Mouse (Mus musculus): Measurements from ENCODE around the gene Fabp2. TPM values are rescaled to one million over a fixed set of nuclear protein-coding genes. Genes with fewer than 3 reads are reported as not detected.

Fabp2 gene
- polyA plus RNA-seq, 2 experiments, result 7.5 to 13.6 TPM

- Histone ChIP-seq H3K4me3 (ENCODE audit: insufficient read depth in 1 of 2, low read depth in 2 of 2, low read length in 2 of 2) (no peak overlapping the region), H3K36me3 (replicated peaks; ENCODE audit: control insufficient read depth, insufficient read depth, low read depth) (no peaks in the 10 kb centered on the region), H3K4me2 (ENCODE audit: low read depth) (no peak overlapping the region), H3K9me3 (ENCODE audit: control insufficient read depth, low read length) (no peaks in the 10 kb centered on the region), H3K9ac (replicated peaks) (no peak overlapping the region), H3K4me1 (replicated peaks; ENCODE audit: control insufficient read depth in 2 of 2, insufficient read depth in 2 of 2, low read length in 1 of 2) (no peaks in the 10 kb centered on the region), H3K27ac (no peak overlapping the region), H3K27me3 (ENCODE audit: control insufficient read depth, insufficient read depth, low read length) (no peaks in the 10 kb centered on the region)
- ATAC-seq (ENCODE audit: insufficient read depth) (no peak), DNase-seq (ENCODE audit: low read depth in 3 of 3, low spot score in 3 of 3) (no peak)
- 68% methylated on average over 8 of the region's 8 CpGs for WGBS (ENCODE audit: insufficient replicate concordance)
- TF ChIP-seq CTCF (IDR thresholded peaks at IDR 0.05; ENCODE audit: low read depth) (no peak), EP300 (IDR thresholded peaks at IDR 0.05; ENCODE audit: low read depth) (no peak)
Measured at GRCm38 (mm10) chr3:122878705-122879315, 16.1 kb upstream of the Fabp2 start.

- Histone ChIP-seq H3K27me3 (ENCODE audit: control insufficient read depth, insufficient read depth, low read length) (no peaks in the 10 kb centered on the region), H3K36me3 (replicated peaks; ENCODE audit: control insufficient read depth, insufficient read depth, low read depth) (no peaks in the 10 kb centered on the region), H3K4me1 (replicated peaks; ENCODE audit: control insufficient read depth in 2 of 2, insufficient read depth in 2 of 2, low read length in 1 of 2) (peaks cover 0 to 5% of the 10 kb centered on the region in 2 experiments; a peak in 2 of 4 replicates), H3K4me2 (ENCODE audit: low read depth) (no peak overlapping the region), H3K4me3 (ENCODE audit: insufficient read depth in 1 of 2, low read depth in 2 of 2, low read length in 2 of 2) (no peak overlapping the region), H3K9ac (replicated peaks) (no peak overlapping the region), H3K9me3 (ENCODE audit: control insufficient read depth, low read length) (no peaks in the 10 kb centered on the region), H3K27ac (no peak overlapping the region)
- DNase-seq (ENCODE audit: low read depth in 3 of 3, low spot score in 3 of 3) (no peak), ATAC-seq (ENCODE audit: insufficient read depth) (no peak)
- TF ChIP-seq CTCF (IDR thresholded peaks at IDR 0.05; ENCODE audit: low read depth) (no peak), EP300 (IDR thresholded peaks at IDR 0.05; ENCODE audit: low read depth) (no peak)
- 45% methylated on average over 4 of the region's 4 CpGs for whole genome bisulfite sequencing (ENCODE audit: insufficient replicate concordance)
Measured at GRCm38 (mm10) chr3:122887505-122888301, 7.2 kb upstream of the Fabp2 start.

- Histone ChIP-seq H3K27ac (no peak overlapping the region), H3K27me3 (ENCODE audit: control insufficient read depth, insufficient read depth, low read length) (no peaks in the 10 kb centered on the region), H3K4me2 (ENCODE audit: low read depth) (no peak overlapping the region), H3K4me3 (ENCODE audit: insufficient read depth in 1 of 2, low read depth in 2 of 2, low read length in 2 of 2) (no peak overlapping the region), H3K36me3 (replicated peaks; ENCODE audit: control insufficient read depth, insufficient read depth, low read depth) (no peaks in the 10 kb centered on the region), H3K4me1 (replicated peaks; ENCODE audit: control insufficient read depth in 2 of 2, insufficient read depth in 2 of 2, low read length in 1 of 2) (peaks cover 0 to 5% of the 10 kb centered on the region in 2 experiments; a peak in 2 of 4 replicates), H3K9ac (replicated peaks) (no peak overlapping the region), H3K9me3 (ENCODE audit: control insufficient read depth, low read length) (no peaks in the 10 kb centered on the region)
- ATAC-seq (ENCODE audit: insufficient read depth), result no peak
- DNase-seq (ENCODE audit: low read depth in 3 of 3, low spot score in 3 of 3), result no peak
- WGBS (ENCODE audit: insufficient replicate concordance), result 58% methylated on average over 5 of the region's 5 CpGs
- TF ChIP-seq EP300 (IDR thresholded peaks at IDR 0.05; ENCODE audit: low read depth), result no peak
Measured at GRCm38 (mm10) chr3:122888371-122888819, 6.5 kb upstream of the Fabp2 start.

- no peaks in the 10 kb centered on the region for H3K9me3 ChIP-seq (ENCODE audit: control insufficient read depth, low read length)
- H3K36me3 ChIP-seq (replicated peaks; ENCODE audit: control insufficient read depth, insufficient read depth, low read depth), result no peaks in the 10 kb centered on the region
- H3K4me1 ChIP-seq (replicated peaks; ENCODE audit: control insufficient read depth in 2 of 2, insufficient read depth in 2 of 2, low read length in 1 of 2), result no peaks in the 10 kb centered on the region
- no peak overlapping the region for H3K27ac ChIP-seq
- H3K27me3 ChIP-seq (ENCODE audit: control insufficient read depth, insufficient read depth, low read length), result no peaks in the 10 kb centered on the region
- ATAC-seq (ENCODE audit: insufficient read depth) (no peak), DNase-seq (ENCODE audit: low read depth in 3 of 3, low spot score in 3 of 3) (no peak)
- no peak overlapping the region for H3K9ac ChIP-seq (replicated peaks)
- H3K4me2 ChIP-seq (ENCODE audit: low read depth), result no peak overlapping the region
- no peak overlapping the region for H3K4me3 ChIP-seq (ENCODE audit: insufficient read depth in 1 of 2, low read depth in 2 of 2, low read length in 2 of 2)
- TF ChIP-seq EP300 (IDR thresholded peaks at IDR 0.05; ENCODE audit: low read depth) (no peak), CTCF (IDR thresholded peaks at IDR 0.05; ENCODE audit: low read depth) (no peak)
- WGBS (ENCODE audit: insufficient replicate concordance), result 55% methylated on average over 11 of the region's 11 CpGs
Measured at GRCm38 (mm10) chr3:122895189-122895731, 388 bp downstream of the Fabp2 start.

GRCm38 (mm10) chr3:122898254-122898653, 3.4 kb downstream of the Fabp2 start:
- Histone ChIP-seq H3K9me3 (ENCODE audit: control insufficient read depth, low read length) (no peaks in the 10 kb centered on the region), H3K9ac (replicated peaks) (no peak overlapping the region), H3K4me1 (replicated peaks; ENCODE audit: control insufficient read depth in 2 of 2, insufficient read depth in 2 of 2, low read length in 1 of 2) (no peaks in the 10 kb centered on the region), H3K27me3 (ENCODE audit: control insufficient read depth, insufficient read depth, low read length) (no peaks in the 10 kb centered on the region), H3K4me3 (ENCODE audit: insufficient read depth in 1 of 2, low read depth in 2 of 2, low read length in 2 of 2) (no peak overlapping the region), H3K36me3 (replicated peaks; ENCODE audit: control insufficient read depth, insufficient read depth, low read depth) (no peaks in the 10 kb centered on the region), H3K27ac (no peak overlapping the region), H3K4me2 (ENCODE audit: low read depth) (no peak overlapping the region)
- no peak for ATAC-seq (ENCODE audit: insufficient read depth)
- no peak for DNase-seq (ENCODE audit: low read depth in 3 of 3, low spot score in 3 of 3)
- WGBS (ENCODE audit: insufficient replicate concordance), result 40% methylated on average over 6 of the region's 6 CpGs
- TF ChIP-seq EP300 (IDR thresholded peaks at IDR 0.05; ENCODE audit: low read depth), result no peak
